Mouse (Mus musculus) gastrocnemius, postnatal 10 days (tissue): ENCODE data around the gene Cbx5. TPM values are rescaled to one million over a fixed set of nuclear protein-coding genes. Genes with fewer than 3 reads are reported as not detected.

Experiments used
- DNase-seq: peaks from one replicate; pipeline ENCODE4 v3.0.0; 2021; ENCODE audit warnings: mixed read lengths
- microRNA-seq, 2 experiments: library from miRNA; unstranded; fragments of <30 nt; microRNA quantifications; one replicate each; pipeline ENCODE4 v1.2.0; 2021
- total RNA-seq, 2 experiments: library from RNA; stranded (reverse); gene quantifications; 2 replicates each; pipeline ENCODE4 v1.2.3; 2021

Cbx5 gene
- total RNA-seq, 2 experiments from 2014 or later = 49.9 to 61.2 TPM

GRCm38 (mm10) chr15:103145635-103146299 is 93.8 kb downstream of the Cbx5 start:
- no peak for DNase-seq

GRCm38 (mm10) chr15:103144176-103144575 is 95.4 kb downstream of the Cbx5 start:
- DNase-seq = no peak

Small RNA genes lying within 50 kb of the gene (microRNA-seq; reads per million reads assigned to microRNA genes)
- 55.7 to 109 reads per million in 2 experiments for gene Mir148b

Other genes starting within 250 kb of the Cbx5 start
- 1 to 10 TPM; 1.8 to 2.8 TPM for gene Hoxc8, start 249.2 kb downstream of the Cbx5 start, total RNA-seq
- gene Hoxc6, start 241.6 kb downstream of the Cbx5 start, total RNA-seq = 10 to 100 TPM in 1 of 2 experiments, 1 to 10 TPM in 1; 5.1 to 10.0 TPM
- gene Hoxc4, start 220.9 kb downstream of the Cbx5 start, total RNA-seq = 1 to 10 TPM; 5.3 to 6.3 TPM
- gene Smug1, start 72.7 kb downstream of the Cbx5 start, total RNA-seq = 10 to 100 TPM; 10.5 to 12.2 TPM
- gene Hnrnpa1, start 616 bp upstream of the Cbx5 start, total RNA-seq = 100 to 1,000 TPM; 177 to 187 TPM
- gene Nfe2, start 18.6 kb upstream of the Cbx5 start, total RNA-seq = 1 to 10 TPM in 1 of 2 experiments, not detected in 1; 1.2 TPM
- 10 to 100 TPM; 45.3 to 51.4 TPM for gene Copz1, start 32.9 kb upstream of the Cbx5 start, total RNA-seq
- gene Gpr84, start 70.8 kb upstream of the Cbx5 start, total RNA-seq = under 1 TPM in 1 of 2 experiments, not detected in 1; 0.14 TPM
- 10 to 100 TPM; 39.3 to 45.7 TPM for gene Zfp385a, start 100.3 kb upstream of the Cbx5 start, total RNA-seq
- gene Itga5, start 126.9 kb upstream of the Cbx5 start, total RNA-seq = 10 to 100 TPM; 27.6 to 40.5 TPM
- not detected for gene Gtsf1, start 190.7 kb upstream of the Cbx5 start, total RNA-seq
- not detected for gene Gtsf2, start 208.7 kb upstream of the Cbx5 start, total RNA-seq
- 1 to 10 TPM; 2.3 to 4.3 TPM for gene Nckap1l, start 214.0 kb upstream of the Cbx5 start, total RNA-seq